Mouse (Mus musculus) monocyte, adult 5-6 weeks (primary cell): ENCODE results near the gene Gm8362. TPM values are rescaled to one million over a fixed set of nuclear protein-coding genes. Genes with fewer than 3 reads are reported as not detected.
"Not testable (repeated sequence)": the region's sequence is repeated elsewhere in the genome, so short reads cannot be mapped to it uniquely, and the experiment has no call there.

Experiments
- ATAC-seq: fragments of 153-309, 156-312 bp; replicated peaks from 2 replicates; pipeline ENCODE4 v1.8.0; 2017; ENCODE audit warnings: mild to moderate bottlenecking; ENCODE audit not compliant: low TSS enrichment, insufficient number of reproducible peaks, severe bottlenecking, poor library complexity, low FRiP score
- total RNA-seq: library from RNA; stranded (forward); fragments of 200-1000, 200-491, 200-594 nt; gene quantifications from 3 replicates; pipeline ENCODE4 v1.2.3, GENCODE M21; 2017

Gene Gm8362
- total RNA-seq = not detected in 3 replicates

DNA sequence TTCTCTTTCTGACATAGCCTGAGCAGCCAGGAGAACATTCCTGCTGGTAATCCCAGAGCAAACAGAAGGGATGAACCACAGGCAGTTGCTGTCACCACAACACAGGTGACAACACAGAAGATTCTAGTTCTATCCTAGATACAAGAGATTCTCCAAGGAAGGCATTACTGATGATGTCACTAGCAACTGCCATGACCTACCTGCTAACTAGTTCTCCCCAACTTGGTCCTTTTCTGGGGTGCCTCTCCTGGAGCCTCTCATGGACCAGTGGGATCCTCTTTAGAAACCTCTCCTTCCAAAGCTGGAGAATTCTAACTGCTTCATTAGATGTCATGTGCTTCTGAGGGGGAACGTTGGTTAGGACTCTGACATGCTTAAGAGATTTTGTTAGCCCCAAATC is at the start of gene Gm8362:
Gene Gm8362, minus strand, starts transcription at position 101 of the 400 bp plus-strand sequence.
- not testable (repeated sequence) for ATAC-seq

DNA sequence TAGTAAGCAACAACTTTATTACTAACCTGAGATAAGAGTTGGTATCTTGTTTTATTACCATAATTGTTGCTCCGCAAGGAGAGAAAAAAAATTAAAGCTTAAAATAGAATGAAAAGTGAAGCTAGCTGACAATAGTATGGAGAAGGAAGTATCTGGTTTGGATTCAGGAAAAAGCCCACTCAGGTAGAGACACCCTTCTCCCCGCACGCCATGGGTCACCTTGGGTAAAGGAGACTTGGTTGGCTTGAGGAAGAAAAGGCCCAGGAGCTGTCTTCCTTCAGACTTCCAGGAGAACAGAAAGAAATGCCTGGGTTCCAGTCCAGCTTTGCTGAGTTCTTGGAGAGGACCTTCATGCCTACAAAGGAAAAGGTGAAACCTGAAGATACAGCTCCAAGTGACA is 49.1 kb upstream of the Gm8362 start:
- not testable (repeated sequence) for ATAC-seq

DNA sequence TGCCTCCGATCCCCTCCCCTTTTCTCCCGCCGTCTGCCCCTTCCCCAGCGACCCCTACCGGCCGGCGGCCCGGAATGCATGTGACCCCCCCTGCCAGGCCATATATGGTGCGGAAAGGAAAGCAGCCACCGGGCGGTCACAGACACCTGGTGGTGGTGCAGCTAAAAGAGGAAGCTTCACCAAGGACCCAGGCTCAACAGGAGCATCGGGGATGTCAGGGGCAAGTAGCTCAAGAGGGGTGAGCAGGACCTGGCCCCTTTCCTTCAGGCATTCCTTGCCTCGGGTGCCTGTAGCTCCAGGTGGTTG is 17.0 kb downstream of the Gm8362 start:
- not testable (repeated sequence) for ATAC-seq

DNA sequence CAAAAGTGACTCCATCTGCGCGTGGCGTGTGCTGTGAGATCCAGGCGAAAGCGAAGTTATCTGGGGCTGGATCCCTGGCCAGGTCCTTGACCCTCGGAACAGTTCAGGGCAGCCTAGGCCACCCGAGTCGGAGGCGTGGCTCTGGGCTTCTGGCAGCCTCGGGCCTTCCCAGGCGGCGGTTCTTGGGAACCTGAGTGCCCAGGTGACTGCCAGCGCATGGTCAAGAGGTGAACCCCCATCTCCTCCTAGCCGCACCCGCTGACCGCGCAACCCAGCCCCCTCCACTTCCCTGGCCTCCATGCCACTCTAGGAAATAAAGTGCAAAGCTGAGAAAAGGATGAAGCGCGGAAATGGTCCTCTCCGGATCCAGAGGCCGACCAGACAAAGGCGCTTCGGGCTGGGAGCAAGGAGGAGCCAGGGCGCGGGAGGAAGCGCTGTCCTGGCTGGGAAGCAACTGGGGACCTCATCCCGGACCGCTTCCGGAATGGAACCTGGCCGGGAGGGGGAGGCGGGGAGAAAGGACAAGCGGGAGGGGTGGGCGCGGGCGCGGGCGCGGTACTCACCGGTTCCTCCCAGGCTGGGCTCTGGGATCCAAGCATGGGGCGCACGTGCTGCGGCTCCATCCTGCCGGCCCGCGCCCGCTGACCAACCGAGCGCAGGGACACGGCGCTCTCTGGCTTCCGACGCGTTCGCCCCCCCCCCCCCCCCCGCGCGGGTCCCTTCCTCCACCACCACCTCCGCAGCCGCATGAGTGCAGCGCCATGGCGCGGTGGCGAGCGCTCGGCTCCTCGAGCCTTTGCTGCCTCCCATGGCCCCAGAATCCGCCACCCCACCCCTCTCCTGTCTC is 17.6 kb downstream of the Gm8362 start:
- not testable (repeated sequence) for ATAC-seq

DNA sequence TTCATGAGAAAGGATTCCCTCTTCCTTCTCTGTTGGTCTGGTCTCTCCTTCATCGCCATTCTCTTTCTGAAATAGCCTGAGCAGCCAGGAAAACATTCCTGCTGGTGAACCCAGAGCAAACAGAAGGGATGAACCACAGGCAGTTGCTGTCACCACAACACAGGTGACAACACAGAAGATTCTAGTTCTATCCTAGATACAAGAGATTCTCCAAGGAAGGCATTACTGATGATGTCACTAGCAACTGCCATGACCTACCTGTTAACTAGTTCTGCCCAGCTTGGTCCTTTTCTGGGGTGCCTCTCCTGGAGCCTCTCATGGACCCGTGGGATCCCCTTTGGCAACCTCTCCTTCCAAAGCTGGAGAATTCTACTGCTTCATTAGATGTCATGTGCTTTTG is 32.0 kb downstream of the Gm8362 start, which contains the start of gene Gm3636:
Gene Gm3636, minus strand, starts transcription at position 101 of the 400 bp plus-strand sequence.
- not testable (repeated sequence) for ATAC-seq

DNA sequence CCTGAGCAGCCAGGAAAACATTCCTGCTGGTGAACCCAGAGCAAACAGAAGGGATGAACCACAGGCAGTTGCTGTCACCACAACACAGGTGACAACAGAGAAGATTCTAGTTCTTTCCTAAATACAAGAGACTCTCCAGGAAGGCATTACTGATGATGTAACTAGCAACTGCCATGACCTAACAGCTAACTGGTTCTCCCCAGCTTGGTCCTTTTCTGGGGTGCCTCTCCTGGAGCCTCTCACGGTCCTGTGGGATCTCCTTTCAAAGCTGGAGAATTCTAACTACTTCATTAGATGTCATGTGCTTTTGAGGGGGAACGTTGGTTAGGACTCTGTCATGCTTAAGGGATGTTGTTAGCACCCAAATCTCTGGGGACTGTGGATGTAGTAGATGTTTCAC is 54.1 kb downstream of the Gm8362 start, which contains the start of gene Gm8050:
Gene Gm8050, minus strand, starts transcription at position 101 of the 400 bp plus-strand sequence.
- not testable (repeated sequence) for ATAC-seq

Other genes with a start within 250 kb of the Gm8362 start
- not detected in 3 replicates for gene Gm8356, start 237.1 kb downstream of the Gm8362 start, total RNA-seq
- not detected in 3 replicates for gene Gm3629, start 183.8 kb downstream of the Gm8362 start, total RNA-seq
- not detected in 3 replicates for gene Gm3460, start 152.0 kb downstream of the Gm8362 start, total RNA-seq
- gene Gm10251, start 90.2 kb downstream of the Gm8362 start, total RNA-seq = not detected in 3 replicates
- gene Gm8050, start 54.2 kb downstream of the Gm8362 start, total RNA-seq = not detected in 3 replicates
- 0.78 to 1.1 TPM in 2 of 3 replicates, not detected in the other for gene Gm3636, start 32.1 kb downstream of the Gm8362 start, total RNA-seq
- not detected in 3 replicates for gene Gm3642, start 65.9 kb upstream of the Gm8362 start, total RNA-seq
- gene Gm3667, start 115.6 kb upstream of the Gm8362 start, total RNA-seq = not detected in 3 replicates
- gene Gm6356, start 199.4 kb upstream of the Gm8362 start, total RNA-seq = not detected in 3 replicates